Mouse (Mus musculus) cerebellum, postnatal 25 days (tissue): ENCODE data around the gene Cap2.

ENCODE experiments used
- DNase-seq, 2 experiments: peaks; one replicate each; pipeline ENCODE4 v3.0.0; 2021; ENCODE audit warnings: mixed read lengths in 2 of 2

The Cap2 gene

GRCm38 (mm10) chr13:46501800-46502389 is at the start of gene Cap2:
Gene Cap2 (plus strand): TSS chr13:46501848.
- DNase-seq = peak; percentile 85 to 92

- DNase-seq = no peak
These were observed 42.1 kb upstream of the Cap2 start for GRCm38 (mm10) chr13:46459546-46459945.

GRCm38 (mm10) chr13:46462280-46462679 is 39.4 kb upstream of the Cap2 start:
- DNase-seq = no peak

GRCm38 (mm10) chr13:46463764-46464163 is 37.9 kb upstream of the Cap2 start:
- DNase-seq = no peak

GRCm38 (mm10) chr13:46468251-46468650 is 33.4 kb upstream of the Cap2 start:
- DNase-seq = no peak

- no peak for DNase-seq
These were observed 32.1 kb upstream of the Cap2 start for GRCm38 (mm10) chr13:46469536-46469935.

- DNase-seq = no peak
These were observed 20.4 kb upstream of the Cap2 start for GRCm38 (mm10) chr13:46481271-46481670.

- no peak for DNase-seq
These were observed 16.0 kb upstream of the Cap2 start for GRCm38 (mm10) chr13:46485605-46486004.

- DNase-seq = peak in 1 of 2 experiments; percentile 20
These were observed 13.5 kb upstream of the Cap2 start for GRCm38 (mm10) chr13:46488166-46488565.

- DNase-seq = no peak
These were observed 11.0 kb upstream of the Cap2 start for GRCm38 (mm10) chr13:46490644-46491043.

- peak; percentile 51 to 63 for DNase-seq
These were observed 793 bp downstream of the Cap2 start for GRCm38 (mm10) chr13:46502390-46502891.

- DNase-seq = no peak
These were observed 6.3 kb downstream of the Cap2 start for GRCm38 (mm10) chr13:46507944-46508343.

GRCm38 (mm10) chr13:46508823-46509222 is 7.2 kb downstream of the Cap2 start:
- DNase-seq = no peak

- no peak for DNase-seq
These were observed 8.8 kb downstream of the Cap2 start for GRCm38 (mm10) chr13:46510460-46510859.

- DNase-seq = no peak
These were observed 12.8 kb downstream of the Cap2 start for GRCm38 (mm10) chr13:46514484-46514883.

GRCm38 (mm10) chr13:46515120-46515523 is 13.5 kb downstream of the Cap2 start:
- DNase-seq = no peak

GRCm38 (mm10) chr13:46515524-46515923 is 13.9 kb downstream of the Cap2 start:
- DNase-seq = no peak

- no peak for DNase-seq
These were observed 14.5 kb downstream of the Cap2 start for GRCm38 (mm10) chr13:46516183-46516582.

GRCm38 (mm10) chr13:46517211-46517685 is 15.6 kb downstream of the Cap2 start:
- DNase-seq = peak; percentile 55 to 69

GRCm38 (mm10) chr13:46521482-46521881 is 19.8 kb downstream of the Cap2 start:
- DNase-seq = no peak

- DNase-seq = no peak
These were observed 21.1 kb downstream of the Cap2 start for GRCm38 (mm10) chr13:46522798-46523197.

GRCm38 (mm10) chr13:46523235-46523634 is 21.6 kb downstream of the Cap2 start:
- no peak for DNase-seq

GRCm38 (mm10) chr13:46523712-46524111 is 22.1 kb downstream of the Cap2 start:
- no peak for DNase-seq

- no peak for DNase-seq
These were observed 23.9 kb downstream of the Cap2 start for GRCm38 (mm10) chr13:46525295-46526255.
